Mouse (Mus musculus) bone marrow macrophage, adult 2 months (primary cell): ENCODE measurements around the gene Rbms1. TPM values are rescaled to one million over a fixed set of nuclear protein-coding genes. Genes with fewer than 3 reads are reported as not detected.

Source experiments
- H3K27ac ChIP-seq: 2 replicates; pipeline ENCODE4 v1.5.1; 2012; ENCODE audit warnings: low read depth, low read length; ENCODE audit not compliant: insufficient read depth
- H3K4me1 ChIP-seq: 2 replicates; pipeline ENCODE4 v1.6.1; 2012; ENCODE audit warnings: low read length; ENCODE audit not compliant: control insufficient read depth, insufficient read depth
- H3K4me3 ChIP-seq: 2 replicates; pipeline ENCODE4 v1.5.1; 2012; ENCODE audit warnings: mild to moderate bottlenecking, low read length, moderate library complexity; ENCODE audit not compliant: insufficient read depth
- CTCF ChIP-seq: IDR thresholded peaks from 2 replicates; pipeline ENCODE4 v1.5.1; 2012; ENCODE audit warnings: low read depth, mild to moderate bottlenecking, low read length, moderate library complexity
- POLR2A ChIP-seq: IDR thresholded peaks from 2 replicates; pipeline ENCODE4 v1.6.1; 2012; ENCODE audit warnings: mild to moderate bottlenecking, low read depth, low read length, borderline replicate concordance
- polyA plus RNA-seq: library from polyadenylated mRNA; stranded (reverse); fragments of >200 nt; gene quantifications from 2 replicates; pipeline ENCODE4 v1.2.4, GENCODE M21; 2012; ENCODE audit not compliant: missing spikeins, insufficient read depth, insufficient read length

Rbms1 gene
- polyA plus RNA-seq, 1 experiment: 111 TPM

- TF ChIP-seq POLR2A (no peak), CTCF (no peak)
- Histone ChIP-seq H3K27ac (no peak overlapping the region), H3K4me3 (no peak overlapping the region)
Observed at GRCm38 (mm10) chr2:60801571-60802155, 161.3 kb downstream of the Rbms1 start.

GRCm38 (mm10) chr2:60800921-60801558, 162.0 kb downstream of the Rbms1 start:
- H3K27ac ChIP-seq: no peak overlapping the region
- TF ChIP-seq POLR2A: no peak
- H3K4me1 ChIP-seq: peaks cover 9% of the 10 kb centered on the region
- no peak overlapping the region for H3K4me3 ChIP-seq

More at GRCm38 (mm10) chr2:60801571-60802155, 161.3 kb downstream of the Rbms1 start:
- H3K4me1 ChIP-seq: peaks cover 9% of the 10 kb centered on the region

GRCm38 (mm10) chr2:60799816-60800215, 163.2 kb downstream of the Rbms1 start:
- TF ChIP-seq POLR2A (no peak), CTCF (no peak)
- Histone ChIP-seq H3K4me3 (no peak overlapping the region), H3K4me1 (peaks cover 9% of the 10 kb centered on the region), H3K27ac (no peak overlapping the region)

- peaks cover 9% of the 10 kb centered on the region for H3K4me1 ChIP-seq
- TF ChIP-seq CTCF (no peak), POLR2A (no peak)
- H3K27ac ChIP-seq: no peak overlapping the region
- H3K4me3 ChIP-seq: no peak overlapping the region
Observed at GRCm38 (mm10) chr2:60798767-60799529, 164.0 kb downstream of the Rbms1 start.

- TF ChIP-seq POLR2A: no peak
- TF ChIP-seq CTCF: no peak
- Histone ChIP-seq H3K4me3 (no peak overlapping the region), H3K4me1 (no peaks in the 10 kb centered on the region), H3K27ac (no peak overlapping the region)
Observed at GRCm38 (mm10) chr2:60796969-60797669, 165.9 kb downstream of the Rbms1 start.

- Histone ChIP-seq H3K4me1 (no peaks in the 10 kb centered on the region), H3K4me3 (no peak overlapping the region), H3K27ac (no peak overlapping the region)
- TF ChIP-seq POLR2A (no peak), CTCF (no peak)
Observed at GRCm38 (mm10) chr2:60796616-60796968, 166.4 kb downstream of the Rbms1 start.

GRCm38 (mm10) chr2:60795861-60796260, 167.1 kb downstream of the Rbms1 start:
- no peak overlapping the region for H3K27ac ChIP-seq
- no peak for TF ChIP-seq POLR2A
- TF ChIP-seq CTCF: no peak
- no peaks in the 10 kb centered on the region for H3K4me1 ChIP-seq
- H3K4me3 ChIP-seq: no peak overlapping the region

GRCm38 (mm10) chr2:60792506-60792905, 170.5 kb downstream of the Rbms1 start:
- Histone ChIP-seq H3K27ac (no peak overlapping the region), H3K4me3 (no peak overlapping the region), H3K4me1 (no peaks in the 10 kb centered on the region)
- no peak for TF ChIP-seq CTCF
- no peak for TF ChIP-seq POLR2A

- H3K27ac ChIP-seq: no peak overlapping the region
- no peaks in the 10 kb centered on the region for H3K4me1 ChIP-seq
- H3K4me3 ChIP-seq: no peak overlapping the region
- no peak for TF ChIP-seq CTCF
- no peak for TF ChIP-seq POLR2A
Observed at GRCm38 (mm10) chr2:60789126-60789525, 173.9 kb downstream of the Rbms1 start.
